Mouse (Mus musculus) CH12.LX (cell line): Measurements from ENCODE around the gene Olfr1046.

Experiments
- CHD1 ChIP-seq: IDR thresholded peaks from 2 replicates; pipeline ENCODE4 v1.6.1; 2012; ENCODE audit warnings: low read depth, low read length, improper control_type of control experiment, inconsistent platforms
- CHD2 ChIP-seq: IDR thresholded peaks from 2 replicates; pipeline ENCODE4 v1.6.1; 2011; ENCODE audit warnings: low read length, improper control_type of control experiment
- CTCF ChIP-seq, 2 experiments: IDR thresholded peaks in 1 of 2; conservative IDR thresholded peaks in 1 of 2; 2 replicates each; pipeline ENCODE4 v1.5.1; 2011 to 2012; ENCODE audit warnings: low read depth in 2 of 2, low read length in 2 of 2, improper control_type of control experiment in 1 of 2, inconsistent platforms in 1 of 2, mild to moderate bottlenecking in 1 of 2, moderate library complexity in 1 of 2
- EP300 ChIP-seq: IDR thresholded peaks from 2 replicates; pipeline ENCODE4 v1.6.1; 2011; ENCODE audit warnings: low read length, improper control_type of control experiment
- HCFC1 ChIP-seq: IDR thresholded peaks from 2 replicates; pipeline ENCODE4 v1.6.1; 2012; ENCODE audit warnings: low read depth, mild to moderate bottlenecking, inconsistent platforms, low read length, improper control_type of control experiment
- KAT2A ChIP-seq: IDR thresholded peaks from 2 replicates; pipeline ENCODE4 v1.6.1; 2012; ENCODE audit warnings: low read length, improper control_type of control experiment, inconsistent platforms; ENCODE audit not compliant: insufficient replicate concordance
- MXI1 ChIP-seq: IDR thresholded peaks from 2 replicates; pipeline ENCODE4 v1.6.1; 2011; ENCODE audit warnings: mild to moderate bottlenecking, low read depth, low read length, improper control_type of control experiment
- NELFE ChIP-seq: IDR thresholded peaks from 2 replicates; pipeline ENCODE4 v1.6.1; 2011; ENCODE audit warnings: low read depth, low read length, improper control_type of control experiment
- PAX5 ChIP-seq: IDR thresholded peaks from 2 replicates; pipeline ENCODE4 v1.6.1; 2012; ENCODE audit warnings: low read length, inconsistent platforms, mixed read lengths
- POLR2A ChIP-seq: IDR thresholded peaks from 2 replicates; pipeline ENCODE4 v1.6.1; 2011; ENCODE audit warnings: low read depth, mild to moderate bottlenecking, improper control_type of control experiment, low read length
- SMC3 ChIP-seq: IDR thresholded peaks from 2 replicates; pipeline ENCODE4 v1.6.1; 2011; ENCODE audit warnings: low read depth, low read length, improper control_type of control experiment
- USF1 ChIP-seq: IDR thresholded peaks from 2 replicates; pipeline ENCODE4 v1.6.1; 2014; ENCODE audit warnings: low read depth, mild to moderate bottlenecking, inconsistent platforms, low read length, improper control_type of control experiment
- USF2 ChIP-seq: conservative IDR thresholded peaks from 2 replicates; pipeline ENCODE4 v1.6.1; 2011; ENCODE audit warnings: low read depth, low read length, improper control_type of control experiment
- ZC3H11A ChIP-seq: IDR thresholded peaks from 2 replicates; pipeline ENCODE4 v1.6.1; 2012; ENCODE audit warnings: low read depth, mild to moderate bottlenecking, inconsistent platforms, low read length, improper control_type of control experiment

GRCm38 (mm10) chr2:86219214-86219613 is at the start of gene Olfr1046:
- TF ChIP-seq CHD2 (no peak), CTCF (conservative IDR thresholded peaks at IDR 0.05 in 1 of 2, IDR thresholded peaks at IDR 0.05 in 1 of 2; ENCODE audit: low read depth in 2 of 2, low read length in 2 of 2) (no peak), POLR2A (no peak), KAT2A (no peak), PAX5 (no peak), USF1 (no peak), SMC3 (no peak), HCFC1 (no peak), NELFE (no peak), USF2 (no peak), MXI1 (no peak), CHD1 (no peak), EP300 (no peak), ZC3H11A (no peak)
